Mouse (Mus musculus): ENCODE results near the gene Syngr4. TPM values are rescaled to one million over a fixed set of nuclear protein-coding genes. Genes with fewer than 3 reads are reported as not detected.
"Not testable (repeated sequence)": the region's sequence is repeated elsewhere in the genome, so short reads cannot be mapped to it uniquely, and the experiment has no call there.

The Syngr4 gene
- 0.59 and 0.82 TPM in 2 replicates for polyA plus RNA-seq (2014; fragmentation: Nextera tagmentation; extraction: Ambion mirVana)

DNA sequence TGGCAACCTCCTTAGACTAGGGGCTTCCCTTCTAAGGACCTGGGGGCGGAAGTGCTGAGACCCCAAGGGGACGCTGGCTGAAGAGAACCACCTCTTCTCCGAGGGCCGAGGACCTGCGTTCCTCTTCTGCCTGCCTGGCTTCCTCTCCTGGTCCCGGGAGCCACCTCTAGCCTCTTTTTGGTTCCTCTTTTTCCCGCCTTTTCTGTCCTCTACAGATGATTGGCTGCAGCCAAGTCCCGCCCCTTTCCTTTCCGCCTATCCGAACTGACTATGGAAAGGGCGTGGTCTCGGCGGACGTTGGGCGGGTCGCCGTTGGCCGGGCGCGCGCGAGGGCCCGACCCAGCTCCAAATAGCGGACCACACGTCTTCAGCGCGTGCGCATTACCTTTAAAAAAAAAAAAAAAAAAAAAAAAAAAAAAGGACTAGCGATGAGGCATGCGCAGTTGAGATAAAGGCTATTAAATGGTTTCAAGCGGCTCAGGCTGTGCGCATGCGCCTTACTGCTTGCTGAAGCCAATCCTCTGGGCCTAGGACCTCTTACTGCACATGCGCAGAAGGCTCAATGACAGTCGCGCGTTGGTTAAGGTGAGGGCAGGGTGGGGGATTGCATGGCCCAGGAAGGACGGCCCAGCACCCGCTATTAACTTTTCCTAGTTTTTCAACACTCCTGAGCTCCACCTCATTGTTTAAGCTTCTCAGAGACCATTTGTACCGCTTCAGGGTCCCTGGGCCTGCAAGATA, at the start of gene Syngr4, which contains the start of gene Tmem143:
Gene Syngr4, minus strand, starts transcription at position 198 of the 741 bp plus-strand sequence.
Gene Tmem143, plus strand, starts transcription at position 425 of the 741 bp plus-strand sequence.
- Histone ChIP-seq H3K9ac (ENCODE audit: low read length) (peak within 1 kb of the TSS; percentile 63), H3K4me3 (ENCODE audit: low read depth, low read length) (peak within 1 kb of the TSS; percentile 48), H3K4me2 (ENCODE audit: low read depth) (peak within 1 kb of the TSS; percentile 89), H3K9me3 (ENCODE audit: control insufficient read depth, low read length) (no peaks in the 10 kb centered on the region), H3K27ac (ENCODE audit: low read depth, low read length) (peak within 1 kb of the TSS; percentile 44; the same call in 1 of the 2 replicates), H3K4me1 (ENCODE audit: control insufficient read depth, insufficient read depth, low read length) (peaks cover 5% of the 10 kb centered on the region; the same call in 1 of the 2 replicates), H3K27me3 (ENCODE audit: control insufficient read depth, insufficient read depth, low read length) (no peaks in the 10 kb centered on the region), H3K36me3 (ENCODE audit: control insufficient read depth, insufficient read depth, low read length) (no peaks in the 10 kb centered on the region)
- under 1% methylated on average over 40 of the region's 40 CpGs for WGBS
- ATAC-seq (ENCODE audit: insufficient read depth, low FRiP score, low TSS enrichment) (peak; percentile 91), DNase-seq (ENCODE audit: low spot score) (peak; percentile 96)

DNA sequence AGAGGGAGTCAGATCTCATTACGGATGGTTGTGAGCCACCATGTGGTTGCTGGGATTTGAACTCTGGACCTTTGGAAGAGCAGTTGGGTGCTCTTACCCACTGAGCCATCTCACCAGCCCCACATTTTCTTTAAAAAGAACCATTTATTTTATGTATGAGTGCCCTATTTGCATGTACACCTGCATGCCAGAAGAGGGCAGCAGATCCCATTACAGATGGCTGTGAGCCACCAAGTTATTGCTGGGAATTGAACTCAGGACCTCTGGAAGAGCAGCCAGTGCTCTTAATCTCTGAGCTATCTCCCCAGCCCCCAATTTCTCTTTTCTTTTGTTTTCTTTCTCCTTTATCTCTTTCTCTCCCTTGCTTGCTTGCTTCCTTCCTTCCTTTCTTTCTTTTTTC, 46.8 kb upstream of the Syngr4 start:
- not testable (repeated sequence) for H3K27me3 ChIP-seq (ENCODE audit: control insufficient read depth, insufficient read depth, low read length); H3K36me3 ChIP-seq (ENCODE audit: control insufficient read depth, insufficient read depth, low read length); ATAC-seq (ENCODE audit: insufficient read depth, low FRiP score, low TSS enrichment); H3K27ac ChIP-seq (ENCODE audit: low read depth, low read length); H3K9me3 ChIP-seq (ENCODE audit: control insufficient read depth, low read length); H3K4me1 ChIP-seq (ENCODE audit: control insufficient read depth, insufficient read depth, low read length); DNase-seq (ENCODE audit: low spot score); H3K4me2 ChIP-seq (ENCODE audit: low read depth); H3K9ac ChIP-seq (ENCODE audit: low read length); H3K4me3 ChIP-seq (ENCODE audit: low read depth, low read length)
- 88% methylated on average over 1 of the region's 1 CpGs for WGBS

DNA sequence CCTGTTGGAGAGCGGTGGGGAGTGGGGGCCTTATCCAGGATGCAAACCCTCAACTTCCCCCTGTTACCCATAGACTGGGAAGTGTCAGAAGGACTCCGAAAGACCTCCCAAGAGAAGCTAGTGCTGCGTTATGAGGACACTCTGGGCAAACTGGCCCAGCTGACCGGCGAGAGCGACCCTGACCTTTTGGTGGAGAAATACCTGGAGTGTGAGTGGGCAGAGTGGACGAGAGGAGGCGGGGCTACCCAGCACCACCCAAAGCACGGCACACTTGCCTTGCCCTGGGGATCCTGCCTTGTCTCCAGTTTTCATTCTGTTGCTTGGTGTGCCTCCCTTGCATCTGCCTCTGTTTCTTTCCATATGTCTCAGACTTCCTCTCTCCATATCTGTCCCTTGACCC, 45.5 kb upstream of the Syngr4 start:
- 92% methylated on average over 9 of the region's 9 CpGs for WGBS
- Histone ChIP-seq H3K27me3 (ENCODE audit: control insufficient read depth, insufficient read depth, low read length) (no peaks in the 10 kb centered on the region), H3K27ac (ENCODE audit: low read depth, low read length) (no peak overlapping the region), H3K4me1 (ENCODE audit: control insufficient read depth, insufficient read depth, low read length) (no peaks in the 10 kb centered on the region), H3K36me3 (ENCODE audit: control insufficient read depth, insufficient read depth, low read length) (no peaks in the 10 kb centered on the region), H3K4me2 (ENCODE audit: low read depth) (no peak overlapping the region), H3K9ac (ENCODE audit: low read length) (no peak overlapping the region), H3K4me3 (ENCODE audit: low read depth, low read length) (no peak overlapping the region), H3K9me3 (ENCODE audit: control insufficient read depth, low read length) (no peaks in the 10 kb centered on the region)
- DNase-seq (ENCODE audit: low spot score) (no peak), ATAC-seq (ENCODE audit: insufficient read depth, low FRiP score, low TSS enrichment) (no peak)

DNA sequence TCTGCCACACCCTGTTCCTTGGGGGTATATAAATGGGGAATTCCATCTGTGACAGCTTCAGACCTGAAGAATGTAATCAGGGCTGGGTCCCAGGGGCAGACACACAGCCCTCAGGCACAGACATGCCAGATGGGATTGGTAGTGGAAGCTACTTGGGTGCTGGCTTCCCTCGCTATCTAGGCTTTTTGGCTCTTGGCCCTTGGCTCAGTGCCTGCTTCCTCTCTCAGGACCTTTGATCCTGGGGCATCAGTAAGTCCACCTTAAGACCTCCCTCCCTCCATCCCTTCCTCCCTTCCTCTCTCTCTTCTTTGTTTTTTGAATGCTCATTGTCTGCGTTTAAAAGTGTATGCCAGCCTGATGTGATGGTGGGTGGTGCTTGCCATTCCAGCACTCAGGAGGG, 43.3 kb upstream of the Syngr4 start:
- H3K4me2 ChIP-seq (ENCODE audit: low read depth), result no peak overlapping the region
- H3K4me3 ChIP-seq (ENCODE audit: low read depth, low read length), result no peak overlapping the region
- DNase-seq (ENCODE audit: low spot score) (no peak), ATAC-seq (ENCODE audit: insufficient read depth, low FRiP score, low TSS enrichment) (no peak)
- no peaks in the 10 kb centered on the region for H3K27me3 ChIP-seq (ENCODE audit: control insufficient read depth, insufficient read depth, low read length)
- 50% methylated on average over 2 of the region's 2 CpGs for WGBS
- no peaks in the 10 kb centered on the region for H3K36me3 ChIP-seq (ENCODE audit: control insufficient read depth, insufficient read depth, low read length)
- no peaks in the 10 kb centered on the region for H3K9me3 ChIP-seq (ENCODE audit: control insufficient read depth, low read length)
- no peak overlapping the region for H3K27ac ChIP-seq (ENCODE audit: low read depth, low read length)
- H3K4me1 ChIP-seq (ENCODE audit: control insufficient read depth, insufficient read depth, low read length), result no peaks in the 10 kb centered on the region
- no peak overlapping the region for H3K9ac ChIP-seq (ENCODE audit: low read length)

DNA sequence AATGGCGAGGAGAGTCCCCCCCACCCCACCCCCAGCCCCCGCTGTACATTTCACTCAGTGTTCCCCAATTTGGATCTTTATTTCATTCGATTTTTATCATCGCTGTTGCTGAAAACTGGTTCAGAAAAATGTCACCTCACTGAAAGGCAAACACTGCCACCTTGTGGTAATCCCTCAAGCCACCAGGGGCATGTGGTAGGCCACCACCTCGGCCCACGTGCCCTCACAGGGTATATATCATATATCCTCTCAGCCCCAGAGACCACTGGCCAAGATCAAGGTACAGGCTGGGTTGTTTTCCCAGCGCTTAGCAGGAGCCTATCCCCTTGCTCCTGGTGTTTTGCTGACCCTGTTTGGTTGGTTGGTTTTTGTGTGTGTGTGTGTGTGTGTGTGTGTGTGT, 38.6 kb upstream of the Syngr4 start:
- H3K9me3 ChIP-seq (ENCODE audit: control insufficient read depth, low read length), result no peaks in the 10 kb centered on the region
- no peaks in the 10 kb centered on the region for H3K27me3 ChIP-seq (ENCODE audit: control insufficient read depth, insufficient read depth, low read length)
- H3K4me1 ChIP-seq (ENCODE audit: control insufficient read depth, insufficient read depth, low read length), result no peaks in the 10 kb centered on the region
- H3K4me3 ChIP-seq (ENCODE audit: low read depth, low read length), result no peak overlapping the region
- H3K27ac ChIP-seq (ENCODE audit: low read depth, low read length), result no peak overlapping the region
- ATAC-seq (ENCODE audit: insufficient read depth, low FRiP score, low TSS enrichment), result no peak
- peak; percentile 60 for DNase-seq (ENCODE audit: low spot score)
- WGBS, result 38% methylated on average over 7 of the region's 7 CpGs
- no peak overlapping the region for H3K4me2 ChIP-seq (ENCODE audit: low read depth)
- H3K36me3 ChIP-seq (ENCODE audit: control insufficient read depth, insufficient read depth, low read length), result no peaks in the 10 kb centered on the region
- H3K9ac ChIP-seq (ENCODE audit: low read length), result no peak overlapping the region

DNA sequence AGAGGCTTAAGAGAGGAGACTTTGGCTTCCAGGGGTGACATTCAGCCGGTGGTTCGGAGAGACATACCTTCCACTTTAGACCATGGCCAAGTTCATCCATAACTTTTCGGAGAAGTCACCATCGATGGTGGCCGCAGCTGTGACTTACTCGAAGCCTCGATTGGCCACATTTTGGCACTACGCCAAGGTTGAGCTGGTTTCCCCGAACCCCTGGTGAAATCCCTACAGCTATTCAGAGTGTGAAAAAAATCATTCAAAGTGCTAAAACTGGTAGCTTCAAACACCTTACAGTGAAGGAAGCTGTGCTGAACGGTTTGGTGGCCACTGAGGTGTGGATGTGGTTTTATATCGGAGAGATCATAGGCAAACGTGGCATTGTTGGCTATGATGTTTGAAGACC, 37.3 kb upstream of the Syngr4 start:
- H3K9ac ChIP-seq (ENCODE audit: low read length); H3K36me3 ChIP-seq (ENCODE audit: control insufficient read depth, insufficient read depth, low read length); H3K4me2 ChIP-seq (ENCODE audit: low read depth); H3K4me1 ChIP-seq (ENCODE audit: control insufficient read depth, insufficient read depth, low read length); H3K4me3 ChIP-seq (ENCODE audit: low read depth, low read length); DNase-seq (ENCODE audit: low spot score); ATAC-seq (ENCODE audit: insufficient read depth, low FRiP score, low TSS enrichment); H3K27me3 ChIP-seq (ENCODE audit: control insufficient read depth, insufficient read depth, low read length); H3K9me3 ChIP-seq (ENCODE audit: control insufficient read depth, low read length); H3K27ac ChIP-seq (ENCODE audit: low read depth, low read length): not testable (repeated sequence)
- 94% methylated on average over 12 of the region's 12 CpGs for WGBS

DNA sequence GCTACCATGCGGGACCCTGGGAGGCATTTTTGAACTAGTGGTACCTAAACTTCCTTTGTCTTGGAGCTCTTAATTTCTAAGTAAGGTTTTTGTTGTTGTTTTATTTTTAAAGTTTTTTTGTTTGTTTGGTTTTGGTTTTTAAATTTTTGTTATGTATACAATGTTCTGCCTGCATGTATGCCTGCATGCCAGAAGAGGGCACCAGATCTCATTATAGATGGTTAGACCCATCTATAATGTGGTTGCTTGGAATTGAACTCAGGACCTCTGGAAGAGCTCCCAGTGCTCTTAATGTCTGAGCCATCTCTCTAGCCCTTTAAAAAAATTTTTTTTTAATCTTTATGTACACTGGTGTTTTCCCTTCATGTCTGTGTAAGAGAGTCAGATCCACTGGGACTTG, 33.2 kb upstream of the Syngr4 start:
- ATAC-seq (ENCODE audit: insufficient read depth, low FRiP score, low TSS enrichment) (no peak), DNase-seq (ENCODE audit: low spot score) (no peak)
- Histone ChIP-seq H3K27ac (ENCODE audit: low read depth, low read length) (no peak overlapping the region), H3K9ac (ENCODE audit: low read length) (no peak overlapping the region), H3K4me1 (ENCODE audit: control insufficient read depth, insufficient read depth, low read length) (no peaks in the 10 kb centered on the region), H3K9me3 (ENCODE audit: control insufficient read depth, low read length) (no peaks in the 10 kb centered on the region), H3K4me3 (ENCODE audit: low read depth, low read length) (no peak overlapping the region), H3K4me2 (ENCODE audit: low read depth) (no peak overlapping the region), H3K27me3 (ENCODE audit: control insufficient read depth, insufficient read depth, low read length) (no peaks in the 10 kb centered on the region), H3K36me3 (ENCODE audit: control insufficient read depth, insufficient read depth, low read length) (no peaks in the 10 kb centered on the region)
- 81% methylated on average over 1 of the region's 1 CpGs for WGBS

DNA sequence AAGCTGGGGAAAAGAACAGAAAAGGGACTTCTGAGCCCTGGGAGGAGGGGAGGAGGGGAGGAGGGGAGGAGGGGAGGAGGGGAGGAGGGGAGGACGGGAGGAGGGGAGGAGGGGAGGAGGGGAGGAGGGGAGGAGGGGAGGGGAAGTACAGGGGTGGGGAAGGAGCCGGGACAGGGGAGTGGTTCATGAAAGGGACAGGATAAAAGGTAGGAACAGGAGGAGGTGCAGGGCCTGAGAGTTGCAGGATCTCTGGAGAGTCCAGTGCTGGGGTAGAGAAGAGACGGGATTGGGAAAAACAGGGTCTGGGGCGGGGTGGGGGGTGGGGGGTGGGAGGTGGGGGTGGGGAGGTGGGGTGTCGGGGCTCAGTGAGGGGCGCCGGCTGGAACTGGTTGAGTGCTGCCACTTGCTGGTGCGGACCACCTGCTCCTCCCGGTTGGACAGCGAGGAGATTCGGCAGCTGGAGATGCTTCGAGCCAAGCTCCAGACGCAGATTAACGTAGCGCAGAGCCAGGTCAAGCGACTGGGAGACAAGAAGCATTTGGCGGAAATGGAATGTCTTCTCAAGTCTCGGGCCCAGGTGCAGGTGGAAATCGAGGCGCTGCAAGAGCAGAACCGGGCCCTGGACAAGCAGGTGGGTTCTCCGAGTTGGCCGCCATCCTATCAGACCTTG, 32.2 kb upstream of the Syngr4 start:
- ATAC-seq (ENCODE audit: insufficient read depth, low FRiP score, low TSS enrichment) (no peak), DNase-seq (ENCODE audit: low spot score) (no peak)
- WGBS, result 19% methylated on average over 20 of the region's 23 CpGs
- no peaks in the 10 kb centered on the region for H3K9me3 ChIP-seq (ENCODE audit: control insufficient read depth, low read length)
- no peaks in the 10 kb centered on the region for H3K27me3 ChIP-seq (ENCODE audit: control insufficient read depth, insufficient read depth, low read length)
- no peak overlapping the region for H3K4me3 ChIP-seq (ENCODE audit: low read depth, low read length)
- no peaks in the 10 kb centered on the region for H3K4me1 ChIP-seq (ENCODE audit: control insufficient read depth, insufficient read depth, low read length)
- H3K27ac ChIP-seq (ENCODE audit: low read depth, low read length), result no peak overlapping the region
- no peak overlapping the region for H3K9ac ChIP-seq (ENCODE audit: low read length)
- H3K36me3 ChIP-seq (ENCODE audit: control insufficient read depth, insufficient read depth, low read length), result no peaks in the 10 kb centered on the region
- H3K4me2 ChIP-seq (ENCODE audit: low read depth), result no peak overlapping the region

DNA sequence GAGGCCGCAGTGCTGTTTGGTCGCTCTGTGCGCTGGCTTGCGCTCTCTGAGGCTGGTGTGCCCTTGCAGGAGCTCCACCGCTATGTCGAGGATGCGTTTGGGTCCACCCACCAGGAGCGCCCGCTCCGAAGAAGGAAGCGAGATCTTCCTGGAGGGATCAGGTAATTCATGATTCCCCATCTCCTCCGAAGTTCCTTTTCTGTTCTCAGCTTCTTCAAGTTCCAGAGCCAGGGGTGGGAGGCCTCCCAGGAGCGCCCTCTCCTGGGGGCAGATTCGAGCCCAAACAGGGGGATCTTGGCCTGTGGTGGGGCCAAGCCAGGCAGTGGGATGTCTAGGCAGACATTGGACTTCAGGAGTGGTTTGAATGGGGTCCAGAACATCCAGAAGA, 27.9 kb upstream of the Syngr4 start:
- Histone ChIP-seq H3K9me3 (ENCODE audit: control insufficient read depth, low read length) (no peaks in the 10 kb centered on the region), H3K4me2 (ENCODE audit: low read depth) (peak overlapping the region; percentile 41), H3K4me1 (ENCODE audit: control insufficient read depth, insufficient read depth, low read length) (no peaks in the 10 kb centered on the region), H3K9ac (ENCODE audit: low read length) (no peak overlapping the region; the same call in 1 of the 2 replicates), H3K27ac (ENCODE audit: low read depth, low read length) (no peak overlapping the region), H3K36me3 (ENCODE audit: control insufficient read depth, insufficient read depth, low read length) (no peaks in the 10 kb centered on the region), H3K4me3 (ENCODE audit: low read depth, low read length) (peak overlapping the region; percentile 16; the same call in 1 of the 2 replicates), H3K27me3 (ENCODE audit: control insufficient read depth, insufficient read depth, low read length) (no peaks in the 10 kb centered on the region)
- DNase-seq (ENCODE audit: low spot score), result no peak
- no peak for ATAC-seq (ENCODE audit: insufficient read depth, low FRiP score, low TSS enrichment)
- WGBS, result 8% methylated on average over 14 of the region's 14 CpGs
